Mouse (Mus musculus): ENCODE data around the gene Dnah1. TPM values are rescaled to one million over a fixed set of nuclear protein-coding genes. Genes with fewer than 3 reads are reported as not detected.
A peak's percentile ranks its signal among the peaks of the same experiment; 100 is the strongest.

Dnah1 gene
- polyA plus RNA-seq, 2 experiments, result 5.6 to 12.1 TPM

- Histone ChIP-seq H3K36me3 (ENCODE audit: control insufficient read depth, insufficient read depth, low read length) (0 out of 2 replicates have a peak, but pooled peaks cover 4% of the 10 kb centered on the region), H3K4me1 (ENCODE audit: control insufficient read depth, insufficient read depth, low read length) (peaks cover 11% of the 10 kb centered on the region; the same call in 1 of the 2 replicates), H3K27ac (replicated peaks; ENCODE audit: low read depth, low read length) (no peak overlapping the region), H3K27me3 (ENCODE audit: control insufficient read depth, insufficient read depth, low read length) (no peaks in the 10 kb centered on the region), H3K4me2 (replicated peaks; ENCODE audit: low read depth, low read length, severe bottlenecking) (no peak overlapping the region), H3K4me3 (replicated peaks; ENCODE audit: low read length) (no peak overlapping the region), H3K9ac (ENCODE audit: low read depth, low read length, severe bottlenecking) (no peak overlapping the region), H3K9me3 (ENCODE audit: control insufficient read depth, low read length) (no peaks in the 10 kb centered on the region)
- peak; percentile 77 for DNase-seq (ENCODE audit: low spot score)
- ATAC-seq (ENCODE audit: low FRiP score, low read depth), result peak; percentile 38; the same call in 1 of the 2 replicates
- TF ChIP-seq POLR2A (IDR thresholded peaks at IDR 0.05; ENCODE audit: borderline replicate concordance, extremely low read depth, insufficient read depth, insufficient read length), result no peak
- WGBS, result 22% methylated on average over 7 of the region's 7 CpGs
Measured at GRCm38 (mm10) chr14:31272164-31272563, 51.5 kb downstream of the Dnah1 start.

GRCm38 (mm10) chr14:31271121-31271520 is 52.6 kb downstream of the Dnah1 start:
- no peak for ATAC-seq (ENCODE audit: low FRiP score, low read depth)
- Histone ChIP-seq H3K27ac (replicated peaks; ENCODE audit: low read depth, low read length) (no peak overlapping the region), H3K9ac (ENCODE audit: low read depth, low read length, severe bottlenecking) (no peak overlapping the region), H3K36me3 (ENCODE audit: control insufficient read depth, insufficient read depth, low read length) (0 out of 2 replicates have a peak, but pooled peaks cover 4% of the 10 kb centered on the region), H3K4me1 (ENCODE audit: control insufficient read depth, insufficient read depth, low read length) (peaks cover 11% of the 10 kb centered on the region; the same call in 1 of the 2 replicates), H3K4me3 (replicated peaks; ENCODE audit: low read length) (no peak overlapping the region), H3K9me3 (ENCODE audit: control insufficient read depth, low read length) (no peaks in the 10 kb centered on the region), H3K27me3 (ENCODE audit: control insufficient read depth, insufficient read depth, low read length) (no peaks in the 10 kb centered on the region), H3K4me2 (replicated peaks; ENCODE audit: low read depth, low read length, severe bottlenecking) (no peak overlapping the region)
- 91% methylated on average over 6 of the region's 6 CpGs for WGBS
- no peak for TF ChIP-seq POLR2A (IDR thresholded peaks at IDR 0.05; ENCODE audit: borderline replicate concordance, extremely low read depth, insufficient read depth, insufficient read length)
- no peak for DNase-seq (ENCODE audit: low spot score)

GRCm38 (mm10) chr14:31269456-31270100 is 54.1 kb downstream of the Dnah1 start:
- Histone ChIP-seq H3K4me3 (replicated peaks; ENCODE audit: low read length) (peak overlapping the region; percentile 31), H3K4me1 (ENCODE audit: control insufficient read depth, insufficient read depth, low read length) (peaks cover 15% of the 10 kb centered on the region; the same call in 1 of the 2 replicates), H3K27ac (replicated peaks; ENCODE audit: low read depth, low read length) (peak overlapping the region; percentile 62), H3K36me3 (ENCODE audit: control insufficient read depth, insufficient read depth, low read length) (0 out of 2 replicates have a peak, but pooled peaks cover 4% of the 10 kb centered on the region), H3K4me2 (replicated peaks; ENCODE audit: low read depth, low read length, severe bottlenecking) (peak overlapping the region; percentile 53), H3K27me3 (ENCODE audit: control insufficient read depth, insufficient read depth, low read length) (no peaks in the 10 kb centered on the region), H3K9ac (ENCODE audit: low read depth, low read length, severe bottlenecking) (peak overlapping the region; percentile 58), H3K9me3 (ENCODE audit: control insufficient read depth, low read length) (no peaks in the 10 kb centered on the region)
- DNase-seq (ENCODE audit: low spot score), result peak; percentile 93
- 17% methylated on average over 19 of the region's 28 CpGs for WGBS
- no peak for TF ChIP-seq POLR2A (IDR thresholded peaks at IDR 0.05; ENCODE audit: borderline replicate concordance, extremely low read depth, insufficient read depth, insufficient read length)
- ATAC-seq (ENCODE audit: low FRiP score, low read depth), result peak; percentile 92

- H3K27ac ChIP-seq (replicated peaks; ENCODE audit: low read depth, low read length), result no peak overlapping the region
- no peak for TF ChIP-seq POLR2A (IDR thresholded peaks at IDR 0.05; ENCODE audit: borderline replicate concordance, extremely low read depth, insufficient read depth, insufficient read length)
- DNase-seq (ENCODE audit: low spot score) (no peak), ATAC-seq (ENCODE audit: low FRiP score, low read depth) (no peak)
- 70% methylated on average over 9 of the region's 9 CpGs for WGBS
- H3K9ac ChIP-seq (ENCODE audit: low read depth, low read length, severe bottlenecking), result peak overlapping the region; percentile 58
- no peaks in the 10 kb centered on the region for H3K27me3 ChIP-seq (ENCODE audit: control insufficient read depth, insufficient read depth, low read length)
- peaks cover 17% of the 10 kb centered on the region; the same call in 1 of the 2 replicates for H3K4me1 ChIP-seq (ENCODE audit: control insufficient read depth, insufficient read depth, low read length)
- H3K4me2 ChIP-seq (replicated peaks; ENCODE audit: low read depth, low read length, severe bottlenecking), result peak overlapping the region; percentile 53
- peak overlapping the region; percentile 31 for H3K4me3 ChIP-seq (replicated peaks; ENCODE audit: low read length)
- H3K36me3 ChIP-seq (ENCODE audit: control insufficient read depth, insufficient read depth, low read length), result 0 out of 2 replicates have a peak, but pooled peaks cover 4% of the 10 kb centered on the region
- no peaks in the 10 kb centered on the region for H3K9me3 ChIP-seq (ENCODE audit: control insufficient read depth, low read length)
Measured at GRCm38 (mm10) chr14:31268301-31269001, 55.2 kb downstream of the Dnah1 start.

- H3K27ac ChIP-seq (replicated peaks; ENCODE audit: low read depth, low read length), result no peak overlapping the region
- H3K36me3 ChIP-seq (ENCODE audit: control insufficient read depth, insufficient read depth, low read length), result 0 out of 2 replicates have a peak, but pooled peaks cover 8% of the 10 kb centered on the region
- H3K9me3 ChIP-seq (ENCODE audit: control insufficient read depth, low read length), result no peaks in the 10 kb centered on the region
- no peak overlapping the region for H3K4me2 ChIP-seq (replicated peaks; ENCODE audit: low read depth, low read length, severe bottlenecking)
- H3K4me3 ChIP-seq (replicated peaks; ENCODE audit: low read length), result no peak overlapping the region
- DNase-seq (ENCODE audit: low spot score), result no peak
- no peaks in the 10 kb centered on the region for H3K27me3 ChIP-seq (ENCODE audit: control insufficient read depth, insufficient read depth, low read length)
- no peak for TF ChIP-seq POLR2A (IDR thresholded peaks at IDR 0.05; ENCODE audit: borderline replicate concordance, extremely low read depth, insufficient read depth, insufficient read length)
- peaks cover 17% of the 10 kb centered on the region; the same call in 1 of the 2 replicates for H3K4me1 ChIP-seq (ENCODE audit: control insufficient read depth, insufficient read depth, low read length)
- no peak for ATAC-seq (ENCODE audit: low FRiP score, low read depth)
- H3K9ac ChIP-seq (ENCODE audit: low read depth, low read length, severe bottlenecking), result no peak overlapping the region
- WGBS, result 87% methylated on average over 11 of the region's 11 CpGs
Measured at GRCm38 (mm10) chr14:31267649-31268048, 56.0 kb downstream of the Dnah1 start.
